Mouse (Mus musculus) erythroid progenitor cell, adult 5-6 weeks (primary cell): ENCODE measurements around the gene Stbd1. TPM values are rescaled to one million over a fixed set of nuclear protein-coding genes. Genes with fewer than 3 reads are reported as not detected.

ENCODE experiments used
- ATAC-seq: replicated peaks from 2 replicates; pipeline ENCODE4 v1.8.0; 2016; ENCODE audit warnings: moderate number of reproducible peaks, mild to moderate bottlenecking, moderate TSS enrichment, inconsistent platforms; ENCODE audit not compliant: poor library complexity, low FRiP score, severe bottlenecking
- total RNA-seq, 2 experiments: library from RNA; stranded (forward) in 1 of 2; stranded (reverse) in 1 of 2; fragments of 150-400 nt in 1 of 2; fragments of 186-747, 209-891 nt in 1 of 2; gene quantifications; 2 replicates each; pipeline versions ENCODE4 v1.2.3 to v1.2.4; 2015 to 2017; ENCODE audit warnings: low replicate concordance in 2 of 2

Gene Stbd1
- total RNA-seq, 2 experiments from 2014 or later, result not detected

DNA sequence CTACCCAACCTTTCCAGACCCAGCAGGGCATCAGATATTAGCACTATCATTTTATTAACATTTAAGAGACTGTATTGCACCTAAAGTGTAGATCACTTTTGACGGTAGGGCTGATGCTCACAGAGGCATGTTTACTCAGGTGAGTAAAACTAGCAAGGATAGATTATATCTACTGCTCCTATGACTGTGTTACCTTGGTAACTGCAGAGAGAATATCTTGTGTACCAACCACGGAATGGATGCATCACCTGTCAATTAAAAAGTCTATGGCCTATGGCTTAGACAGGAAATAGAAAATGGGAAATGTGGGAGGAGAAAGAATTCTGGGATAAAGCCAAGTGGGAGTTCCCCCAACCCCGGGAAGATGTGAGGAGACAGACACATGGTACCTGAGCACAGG, 32.1 kb downstream of the Stbd1 start:
- ATAC-seq, result no peak

GRCm38 (mm10) chr5:92635891-92636290, 33.0 kb downstream of the Stbd1 start:
- ATAC-seq, result no peak

- ATAC-seq, result no peak
These were observed 38.0 kb downstream of the Stbd1 start for GRCm38 (mm10) chr5:92640861-92641260.

Other genes with a start within 250 kb of the Stbd1 start
- gene Nup54, start 167.8 kb upstream of the Stbd1 start, total RNA-seq (2015; ENCODE audit: low replicate concordance), result 22.3 and 32.3 TPM in 2 replicates
- gene Nup54, start 167.8 kb upstream of the Stbd1 start, total RNA-seq (2017; ENCODE audit: low replicate concordance), result 16.3 and 19.8 TPM in 2 replicates
- gene Scarb2, start 96.2 kb upstream of the Stbd1 start, total RNA-seq (2015; ENCODE audit: low replicate concordance), result 5.9 and 11.2 TPM in 2 replicates
- 9.8 and 13.3 TPM in 2 replicates for gene Scarb2, start 96.2 kb upstream of the Stbd1 start, total RNA-seq (2017; ENCODE audit: low replicate concordance)
- not detected in 2 replicates for gene Fam47e, start 48.0 kb upstream of the Stbd1 start, total RNA-seq (2015; ENCODE audit: low replicate concordance)
- not detected in 2 replicates for gene Fam47e, start 48.0 kb upstream of the Stbd1 start, total RNA-seq (2017; ENCODE audit: low replicate concordance)
- not detected in 2 replicates for gene Ccdc158, start 72.2 kb downstream of the Stbd1 start, total RNA-seq (2015; ENCODE audit: low replicate concordance)
- 1.3 TPM in 1 of 2 replicates, not detected in the other for gene Ccdc158, start 72.2 kb downstream of the Stbd1 start, total RNA-seq (2017; ENCODE audit: low replicate concordance)
- not detected in 2 replicates for gene Shroom3, start 80.4 kb downstream of the Stbd1 start, total RNA-seq (2015; ENCODE audit: low replicate concordance)
- 0.13 TPM in 1 of 2 replicates, not detected in the other for gene Shroom3, start 80.4 kb downstream of the Stbd1 start, total RNA-seq (2017; ENCODE audit: low replicate concordance)